Mouse (Mus musculus): ENCODE data around the gene Gm48552.

GRCm38 (mm10) chr10:81421797-81422100 is 32.9 kb downstream of the Gm48552 start:
- TF ChIP-seq POLR2A (IDR thresholded peaks at IDR 0.05; ENCODE audit: borderline replicate concordance, control insufficient read depth, low read depth, low read length), result no peak
- no peak for TF ChIP-seq CTCF (IDR thresholded peaks at IDR 0.05; ENCODE audit: control insufficient read depth, insufficient read depth, low read length)

All from bone marrow, adult 2 months (tissue).